Mouse (Mus musculus) heart, postnatal 25 days (tissue): ENCODE data around the gene Qk. TPM values are rescaled to one million over a fixed set of nuclear protein-coding genes. Genes with fewer than 3 reads are reported as not detected.

Source experiments
- DNase-seq: peaks from one replicate; pipeline ENCODE4 v3.0.0; 2022; ENCODE audit warnings: low spot score
- intact Hi-C: fragments of 180-260 bp; cut with DNase I; formaldehyde crosslinking; loops from one replicate; pipeline ENCODE4 v1.15.1; 2025
- total RNA-seq, 2 experiments: library from RNA; stranded (reverse); gene quantifications; 2 replicates each; pipeline ENCODE4 v1.2.3; 2021

Qk gene
- 100 to 1,000 TPM; 444 to 447 TPM for total RNA-seq

GRCm38 (mm10) chr17:10319685-10320455, at the start of gene Qk:
TSS of gene Qk (minus strand) at chr17:10319854.
- intact Hi-C loops: loop anchor here (1.0 to 5.0 kb wide), 3 partner anchors 15 to 427 kb away; no protein-coding TSS in a partner anchor
- peak; percentile 86 for DNase-seq

GRCm38 (mm10) chr17:10367044-10367443, 47.4 kb upstream of the Qk start:
- no peak for DNase-seq
- intact Hi-C loops: loop anchor here (1.0 kb wide), 1 partner anchor 23 kb away; no protein-coding TSS in a partner anchor

DNA sequence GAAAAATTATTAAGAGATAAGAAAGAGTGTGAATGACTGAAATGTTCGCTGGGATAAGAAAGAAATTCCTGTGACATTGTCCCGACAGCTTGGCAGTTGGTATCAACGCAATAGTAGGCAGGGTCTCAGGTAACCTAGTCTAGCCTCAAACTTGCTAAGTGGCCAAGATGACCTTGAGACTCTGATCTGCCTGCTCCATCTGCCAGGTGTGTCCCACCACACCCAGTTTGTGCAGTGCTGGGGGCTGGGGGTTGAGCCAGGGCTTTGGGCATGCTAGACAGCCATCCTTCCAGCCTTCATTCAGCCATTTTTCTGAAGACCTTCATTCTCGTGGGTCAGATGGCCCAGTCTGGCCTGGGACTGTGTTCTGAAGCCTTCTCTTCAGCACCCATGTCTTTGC, 46.9 kb upstream of the Qk start:
- DNase-seq: no peak
- intact Hi-C loops: no loop called here

DNA sequence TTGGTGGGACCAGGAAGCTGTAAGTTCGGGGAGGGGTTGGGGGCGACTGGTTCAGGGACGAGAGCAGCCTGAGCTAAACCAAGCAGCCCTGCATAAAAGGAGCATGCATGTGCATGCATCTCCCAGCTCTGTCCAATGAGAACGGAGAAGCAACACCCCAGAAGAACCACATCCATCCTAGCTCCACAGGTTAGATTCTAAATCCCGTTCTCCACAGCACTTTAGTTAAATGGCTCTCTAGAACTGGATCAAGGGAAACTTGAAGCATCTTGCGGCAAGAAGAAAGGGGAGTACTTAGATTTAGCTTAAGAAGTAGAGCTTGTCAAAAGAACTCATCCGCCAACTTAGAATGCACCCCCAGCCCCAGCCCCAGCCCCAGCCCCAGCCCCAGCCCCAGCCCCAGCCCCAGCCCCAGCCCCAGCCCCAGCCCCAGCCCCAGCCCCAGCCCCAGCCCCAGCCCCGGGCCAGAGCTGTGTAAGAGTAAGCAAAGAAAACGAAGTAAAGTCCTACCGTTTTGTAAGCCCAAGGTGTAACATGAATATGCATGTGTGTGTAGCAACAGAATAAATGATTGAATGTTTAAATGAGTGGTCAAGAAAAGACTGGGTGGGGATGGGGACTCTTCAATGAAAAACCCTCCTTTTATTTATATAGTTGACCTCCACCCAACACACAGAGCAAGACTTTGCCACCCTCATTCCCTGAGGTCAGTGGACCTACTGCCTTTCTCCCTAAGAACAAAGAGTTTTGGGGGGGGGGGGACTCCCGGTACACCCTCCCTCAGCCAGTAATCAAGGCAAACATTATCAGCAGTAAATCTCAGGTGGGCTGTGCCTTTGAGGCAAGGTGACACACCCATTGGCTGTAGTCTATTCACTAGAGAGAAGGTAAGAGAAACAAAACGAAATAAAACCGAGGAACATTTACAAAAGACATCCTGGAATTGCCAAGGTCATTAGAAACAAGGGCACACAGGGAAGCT, 46.1 kb upstream of the Qk start:
- intact Hi-C loops: no loop called here
- no peak for DNase-seq

DNA sequence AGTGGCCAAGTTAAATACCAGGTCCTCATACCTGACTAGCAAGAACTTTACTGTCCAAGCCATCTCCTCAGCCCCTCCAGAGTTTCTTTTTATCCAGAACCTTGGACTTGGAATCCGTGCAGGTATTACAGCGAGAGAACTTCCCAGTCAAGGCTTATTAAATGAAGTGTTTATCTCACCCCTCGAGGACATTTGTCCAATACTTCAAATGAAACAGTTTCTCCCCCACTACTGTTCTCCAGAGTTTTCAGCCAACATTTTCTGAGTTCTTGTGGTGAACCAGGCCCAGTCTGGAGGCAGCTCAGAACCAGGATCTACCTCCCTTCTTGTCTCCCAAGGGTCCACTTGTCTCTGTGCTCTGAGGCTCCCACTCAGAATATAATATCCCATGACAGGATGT, 43.5 kb upstream of the Qk start:
- no peak for DNase-seq
- intact Hi-C loops: loop anchor here (5.0 kb wide), 1 partner anchor 36 kb away; no protein-coding TSS in a partner anchor

- DNase-seq: no peak
- intact Hi-C loops: loop anchor here (5.0 kb wide), 1 partner anchor 35 kb away; no protein-coding TSS in a partner anchor
These were observed 42.2 kb upstream of the Qk start for GRCm38 (mm10) chr17:10361882-10362291.

GRCm38 (mm10) chr17:10360738-10361137, 41.1 kb upstream of the Qk start:
- no peak for DNase-seq
- intact Hi-C loops: loop anchor here (5.0 kb wide), 1 partner anchor 33 kb away; no protein-coding TSS in a partner anchor

- intact Hi-C loops: no loop called here
These were observed 39.8 kb upstream of the Qk start for GRCm38 (mm10) chr17:10359466-10359865.

GRCm38 (mm10) chr17:10357348-10357747, 37.7 kb upstream of the Qk start:
- intact Hi-C loops: no loop called here
- DNase-seq: no peak

More at GRCm38 (mm10) chr17:10359466-10359865, 39.8 kb upstream of the Qk start:
- DNase-seq: peak; percentile 4

DNA sequence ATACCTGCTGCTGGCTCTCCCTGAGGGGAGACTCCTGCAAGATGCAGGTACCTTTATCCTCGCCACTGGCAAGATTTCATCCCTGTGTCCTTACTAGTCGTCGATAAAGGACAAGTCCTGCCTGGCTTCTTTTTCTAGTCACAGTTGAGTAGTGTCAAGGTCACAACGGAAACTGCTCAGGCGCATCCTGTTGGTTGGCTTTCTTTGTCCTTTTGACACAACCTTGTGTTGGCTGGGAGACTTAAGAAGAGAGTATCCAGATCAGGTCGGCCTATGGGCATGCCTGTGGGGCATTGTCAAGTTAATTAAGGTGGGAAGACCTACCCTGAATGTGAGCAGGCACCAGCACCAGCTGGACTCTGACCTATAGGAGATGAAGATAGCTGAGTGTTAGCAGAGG, 36.6 kb upstream of the Qk start:
- intact Hi-C loops: no loop called here
- DNase-seq: no peak

DNA sequence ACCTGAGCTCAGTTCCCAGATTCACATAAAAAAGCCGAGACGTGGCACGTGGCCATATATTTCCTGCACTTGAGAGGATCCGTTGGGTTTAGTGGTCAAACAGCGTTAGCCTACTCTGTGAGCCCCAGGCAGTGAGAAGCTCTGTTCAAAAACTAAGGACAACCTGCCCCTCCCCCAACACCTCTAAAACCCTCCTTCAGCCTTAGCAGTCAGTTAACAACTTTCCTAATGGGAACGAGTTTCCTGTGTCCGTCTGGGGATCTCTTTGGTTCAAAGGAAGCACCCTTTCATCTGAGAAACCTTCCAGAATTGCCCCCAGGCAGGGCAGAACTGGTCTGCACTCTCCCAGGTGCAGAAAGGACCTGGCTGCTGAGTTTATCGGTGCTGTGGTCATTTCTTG, 36.1 kb upstream of the Qk start:
- DNase-seq: no peak
- intact Hi-C loops: no loop called here

DNA sequence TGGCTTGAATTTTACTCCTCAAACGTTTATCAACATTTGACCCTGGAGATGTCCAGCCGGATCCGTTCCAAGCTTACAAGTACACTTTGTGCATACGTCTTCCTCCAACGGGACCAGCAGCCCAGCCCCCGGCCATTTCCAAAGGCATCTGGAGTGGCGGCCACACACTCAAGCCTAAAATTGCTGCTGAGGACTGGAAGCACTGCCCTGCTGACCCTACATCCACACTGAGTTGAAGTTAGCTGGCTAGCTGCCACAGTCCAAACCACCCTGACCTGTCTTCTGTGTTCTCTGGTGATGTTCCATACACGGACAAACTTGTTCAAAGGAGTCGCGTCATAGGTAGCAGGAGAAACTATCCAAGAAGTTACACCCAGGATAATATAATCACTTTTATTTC, 18.6 kb upstream of the Qk start:
- DNase-seq: no peak
- intact Hi-C loops: loop anchor here (5.0 kb wide), 1 partner anchor 154 kb away; no protein-coding TSS in a partner anchor

DNA sequence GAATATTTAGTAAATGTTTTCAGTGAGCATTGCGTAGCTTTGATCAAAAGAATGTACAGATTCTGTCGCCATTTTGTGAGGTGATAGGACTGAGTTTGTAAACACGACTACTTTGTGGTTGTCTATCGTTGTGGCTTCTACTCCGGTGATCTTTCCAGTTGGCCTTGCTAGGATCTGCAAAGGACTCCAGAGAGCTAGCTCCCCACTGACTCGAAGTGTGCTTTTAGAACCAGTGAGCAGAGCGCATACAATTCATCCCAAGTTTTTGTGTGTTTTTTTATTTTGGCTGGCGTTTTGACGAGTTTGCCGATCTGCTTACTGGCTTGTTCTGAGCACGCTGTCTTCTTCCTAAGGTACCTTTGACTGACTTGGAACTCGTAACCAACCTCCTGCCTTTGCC, 16.9 kb upstream of the Qk start:
- DNase-seq: no peak
- intact Hi-C loops: loop anchor here (5.0 kb wide), 1 partner anchor 156 kb away; no protein-coding TSS in a partner anchor

DNA sequence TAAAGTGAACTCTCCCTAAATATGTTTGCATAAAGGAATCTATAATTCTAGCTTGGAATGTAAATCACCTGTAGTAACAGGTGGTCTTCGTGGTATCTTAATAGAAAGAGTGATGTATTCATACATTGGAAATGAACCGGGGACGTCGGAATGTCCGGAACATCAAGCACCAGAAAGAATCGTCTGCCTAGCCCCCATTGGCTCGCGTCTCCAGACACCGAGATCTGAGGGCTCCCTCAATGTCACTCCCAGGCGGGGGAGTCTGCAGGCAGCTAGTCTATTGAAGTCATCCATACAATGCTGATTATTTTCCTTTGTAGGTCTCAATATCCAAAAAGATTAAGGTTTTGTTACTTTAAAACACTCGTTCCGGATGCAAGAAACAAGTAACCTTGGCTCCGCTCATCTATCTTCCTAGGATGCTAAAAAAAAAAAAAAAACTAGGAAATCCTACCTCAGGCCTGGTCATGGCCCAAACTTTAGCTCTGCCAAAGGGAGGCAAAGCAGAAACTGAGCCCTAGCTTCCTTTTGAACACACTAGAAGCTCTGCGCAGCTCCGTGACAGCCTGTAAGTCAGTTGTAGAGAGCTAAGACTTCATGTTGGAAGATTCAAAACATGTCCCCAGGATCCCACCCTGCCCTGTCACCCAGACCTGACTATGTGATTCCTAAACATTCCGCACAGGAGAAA, 16.3 kb upstream of the Qk start:
- intact Hi-C loops: loop anchor here (2.0 to 5.0 kb wide), 2 partner anchors 15 to 156 kb away; no protein-coding TSS in a partner anchor
- DNase-seq: no peak

DNA sequence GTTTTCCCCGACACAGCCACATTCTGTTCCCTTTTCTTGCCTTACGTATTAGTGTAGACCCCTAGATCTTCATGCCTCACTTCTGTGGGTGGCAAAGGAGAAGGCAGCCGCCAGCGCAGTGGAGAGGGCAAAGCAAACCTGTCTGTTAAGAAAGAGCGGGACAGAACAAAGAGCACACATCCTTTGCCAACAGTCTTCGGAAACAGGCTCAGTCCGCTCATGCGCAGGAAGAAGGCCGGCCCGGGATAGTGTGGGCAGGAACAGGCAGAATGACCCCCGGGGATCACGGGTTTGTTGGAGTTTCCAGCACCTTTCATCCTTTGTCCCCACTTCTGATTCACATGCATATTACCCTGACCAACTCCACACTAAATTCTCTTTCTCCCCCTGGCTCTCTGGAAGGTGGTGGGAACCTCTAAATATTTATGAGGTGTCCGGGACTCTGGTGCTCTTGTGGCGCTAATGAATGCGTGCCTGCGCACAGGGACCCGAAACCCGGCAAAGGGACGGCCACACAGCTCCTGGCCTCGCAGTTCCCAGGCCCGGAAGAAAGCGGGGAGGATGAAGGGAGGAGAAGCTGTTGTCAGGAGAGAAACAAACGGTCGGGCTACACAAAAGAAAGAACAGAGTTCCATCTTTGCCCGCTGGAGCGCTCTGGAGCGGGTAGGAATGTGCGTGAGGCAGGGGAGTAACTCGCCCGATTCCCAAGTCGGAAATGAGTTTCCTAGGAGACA, 15.5 kb upstream of the Qk start:
- intact Hi-C loops: loop anchor here (2.0 to 5.0 kb wide), 2 partner anchors 14 to 157 kb away; no protein-coding TSS in a partner anchor

GRCm38 (mm10) chr17:10334481-10334880, 14.8 kb upstream of the Qk start:
- DNase-seq: no peak
- intact Hi-C loops: loop anchor here (2.0 kb wide), 1 partner anchor 14 kb away; no protein-coding TSS in a partner anchor

More for the DNA sequence above, 15.5 kb upstream of the Qk start:
- DNase-seq: peak; percentile 69

- no peak for DNase-seq
- intact Hi-C loops: no loop called here
These were observed 13.7 kb upstream of the Qk start for GRCm38 (mm10) chr17:10333321-10333720.

GRCm38 (mm10) chr17:10332127-10332526, 12.5 kb upstream of the Qk start:
- intact Hi-C loops: no loop called here

DNA sequence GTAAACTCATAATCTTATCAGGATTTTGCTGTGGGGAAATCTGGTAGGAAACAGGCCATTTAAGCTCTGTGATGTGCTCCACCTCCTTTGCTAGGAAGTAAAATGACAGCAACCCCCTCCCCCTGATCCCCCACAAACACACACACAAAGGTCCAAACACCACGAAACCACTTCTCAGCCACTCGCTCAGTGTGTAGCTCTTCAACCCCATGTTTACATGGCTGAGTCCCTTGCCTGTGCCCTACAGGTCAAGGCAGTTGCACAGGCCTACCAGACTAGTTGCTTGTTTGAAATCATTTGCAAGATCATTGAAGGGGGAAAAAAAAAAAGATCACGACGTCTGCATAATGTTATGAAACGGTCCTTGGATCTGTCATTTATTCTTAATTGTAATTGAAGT, 9.8 kb upstream of the Qk start:
- intact Hi-C loops: loop anchor here (5.0 kb wide), 1 partner anchor 33 kb away; no protein-coding TSS in a partner anchor
- DNase-seq: no peak

More at GRCm38 (mm10) chr17:10332127-10332526, 12.5 kb upstream of the Qk start:
- no peak for DNase-seq
